Mouse (Mus musculus): ENCODE results near the gene Bco2. TPM values are rescaled to one million over a fixed set of nuclear protein-coding genes. Genes with fewer than 3 reads are reported as not detected.

The Bco2 gene
- polyA plus RNA-seq, 1 experiment: 3.4 TPM

- H3K4me3 ChIP-seq (ENCODE audit: insufficient read depth, low read length): no peak overlapping the region
- H3K27ac ChIP-seq (ENCODE audit: insufficient read depth, low read depth, low read length): no peak overlapping the region
- no peak for TF ChIP-seq CTCF (IDR thresholded peaks at IDR 0.05; ENCODE audit: low read depth, low read length)
- TF ChIP-seq POLR2A (IDR thresholded peaks at IDR 0.05; ENCODE audit: borderline replicate concordance, low read depth, low read length): no peak
- H3K4me1 ChIP-seq (ENCODE audit: control insufficient read depth, insufficient read depth, low read length): peaks cover 21% of the 10 kb centered on the region
Measured at GRCm38 (mm10) chr9:50592955-50593354, 38.0 kb upstream of the Bco2 start.

GRCm38 (mm10) chr9:50590856-50591518, 36.0 kb upstream of the Bco2 start:
- Histone ChIP-seq H3K4me1 (ENCODE audit: control insufficient read depth, insufficient read depth, low read length) (peaks cover 30% of the 10 kb centered on the region), H3K4me3 (ENCODE audit: insufficient read depth, low read length) (peak overlapping the region; percentile 31), H3K27ac (ENCODE audit: insufficient read depth, low read depth, low read length) (peak overlapping the region; percentile 85)
- no peak for TF ChIP-seq CTCF (IDR thresholded peaks at IDR 0.05; ENCODE audit: low read depth, low read length)
- no peak for TF ChIP-seq POLR2A (IDR thresholded peaks at IDR 0.05; ENCODE audit: borderline replicate concordance, low read depth, low read length)

- Histone ChIP-seq H3K4me3 (ENCODE audit: insufficient read depth, low read length) (no peak overlapping the region), H3K4me1 (ENCODE audit: control insufficient read depth, insufficient read depth, low read length) (peaks cover 39% of the 10 kb centered on the region), H3K27ac (ENCODE audit: insufficient read depth, low read depth, low read length) (no peak overlapping the region)
- TF ChIP-seq POLR2A (IDR thresholded peaks at IDR 0.05; ENCODE audit: borderline replicate concordance, low read depth, low read length) (no peak), CTCF (IDR thresholded peaks at IDR 0.05; ENCODE audit: low read depth, low read length) (no peak)
Measured at GRCm38 (mm10) chr9:50586955-50587354, 32.0 kb upstream of the Bco2 start.

GRCm38 (mm10) chr9:50585145-50585818, 30.3 kb upstream of the Bco2 start:
- TF ChIP-seq POLR2A (IDR thresholded peaks at IDR 0.05; ENCODE audit: borderline replicate concordance, low read depth, low read length): no peak
- TF ChIP-seq CTCF (IDR thresholded peaks at IDR 0.05; ENCODE audit: low read depth, low read length): no peak
- peaks cover 28% of the 10 kb centered on the region for H3K4me1 ChIP-seq (ENCODE audit: control insufficient read depth, insufficient read depth, low read length)
- no peak overlapping the region for H3K4me3 ChIP-seq (ENCODE audit: insufficient read depth, low read length)

GRCm38 (mm10) chr9:50580370-50580769, 25.4 kb upstream of the Bco2 start:
- Histone ChIP-seq H3K4me1 (ENCODE audit: control insufficient read depth, insufficient read depth, low read length) (peaks cover 12% of the 10 kb centered on the region; the same call in 1 of the 2 replicates), H3K27ac (ENCODE audit: insufficient read depth, low read depth, low read length) (no peak overlapping the region), H3K4me3 (ENCODE audit: insufficient read depth, low read length) (no peak overlapping the region)
- TF ChIP-seq POLR2A (IDR thresholded peaks at IDR 0.05; ENCODE audit: borderline replicate concordance, low read depth, low read length): no peak
- TF ChIP-seq CTCF (IDR thresholded peaks at IDR 0.05; ENCODE audit: low read depth, low read length): no peak

More at GRCm38 (mm10) chr9:50585145-50585818, 30.3 kb upstream of the Bco2 start:
- H3K27ac ChIP-seq (ENCODE audit: insufficient read depth, low read depth, low read length): no peak overlapping the region

GRCm38 (mm10) chr9:50569599-50570525, 14.9 kb upstream of the Bco2 start:
- Histone ChIP-seq H3K27ac (ENCODE audit: insufficient read depth, low read depth, low read length) (no peak overlapping the region), H3K4me1 (ENCODE audit: control insufficient read depth, insufficient read depth, low read length) (peaks cover 33% of the 10 kb centered on the region), H3K4me3 (ENCODE audit: insufficient read depth, low read length) (no peak overlapping the region)
- TF ChIP-seq CTCF (IDR thresholded peaks at IDR 0.05; ENCODE audit: low read depth, low read length) (no peak), POLR2A (IDR thresholded peaks at IDR 0.05; ENCODE audit: borderline replicate concordance, low read depth, low read length) (no peak)

GRCm38 (mm10) chr9:50567881-50568280, 12.9 kb upstream of the Bco2 start:
- TF ChIP-seq POLR2A (IDR thresholded peaks at IDR 0.05; ENCODE audit: borderline replicate concordance, low read depth, low read length) (no peak), CTCF (IDR thresholded peaks at IDR 0.05; ENCODE audit: low read depth, low read length) (no peak)
- no peak overlapping the region for H3K4me3 ChIP-seq (ENCODE audit: insufficient read depth, low read length)
- H3K4me1 ChIP-seq (ENCODE audit: control insufficient read depth, insufficient read depth, low read length): peaks cover 40% of the 10 kb centered on the region
- peak overlapping the region; percentile 69 for H3K27ac ChIP-seq (ENCODE audit: insufficient read depth, low read depth, low read length)

GRCm38 (mm10) chr9:50567372-50567771, 12.4 kb upstream of the Bco2 start:
- no peak overlapping the region for H3K4me3 ChIP-seq (ENCODE audit: insufficient read depth, low read length)
- peak overlapping the region; percentile 23; the same call in 1 of the 2 replicates for H3K27ac ChIP-seq (ENCODE audit: insufficient read depth, low read depth, low read length)
- TF ChIP-seq POLR2A (IDR thresholded peaks at IDR 0.05; ENCODE audit: borderline replicate concordance, low read depth, low read length) (no peak), CTCF (IDR thresholded peaks at IDR 0.05; ENCODE audit: low read depth, low read length) (no peak)
- H3K4me1 ChIP-seq (ENCODE audit: control insufficient read depth, insufficient read depth, low read length): peaks cover 40% of the 10 kb centered on the region

GRCm38 (mm10) chr9:50565940-50566339, 11.0 kb upstream of the Bco2 start:
- peaks cover 41% of the 10 kb centered on the region for H3K4me1 ChIP-seq (ENCODE audit: control insufficient read depth, insufficient read depth, low read length)
- H3K4me3 ChIP-seq (ENCODE audit: insufficient read depth, low read length): no peak overlapping the region
- no peak overlapping the region for H3K27ac ChIP-seq (ENCODE audit: insufficient read depth, low read depth, low read length)
- TF ChIP-seq CTCF (IDR thresholded peaks at IDR 0.05; ENCODE audit: low read depth, low read length): no peak
- no peak for TF ChIP-seq POLR2A (IDR thresholded peaks at IDR 0.05; ENCODE audit: borderline replicate concordance, low read depth, low read length)
